Mouse (Mus musculus): ENCODE measurements around the gene Smoc1.

GRCm38 (mm10) chr12:81227767-81228460 lies 201.3 kb downstream of the Smoc1 start:
- TF ChIP-seq POLR2A (IDR thresholded peaks at IDR 0.05; ENCODE audit: borderline replicate concordance, extremely low read depth, low read depth, low read length) (no peak), CTCF (IDR thresholded peaks at IDR 0.05; ENCODE audit: insufficient read depth, low read length) (no peak)
